Mouse (Mus musculus): ENCODE measurements around the gene Paf1. TPM values are rescaled to one million over a fixed set of nuclear protein-coding genes. Genes with fewer than 3 reads are reported as not detected.
"Not testable (repeated sequence)": the region's sequence is repeated elsewhere in the genome, so short reads cannot be mapped to it uniquely, and the experiment has no call there.

Paf1 gene
- total RNA-seq, 2 experiments from 2014 or later: 97.6 to 136 TPM

GRCm38 (mm10) chr7:28382347-28382951 is 10.3 kb upstream of the Paf1 start:
- no peak for ATAC-seq (replicated peaks; ENCODE audit: poor library complexity, severe bottlenecking)

DNA sequence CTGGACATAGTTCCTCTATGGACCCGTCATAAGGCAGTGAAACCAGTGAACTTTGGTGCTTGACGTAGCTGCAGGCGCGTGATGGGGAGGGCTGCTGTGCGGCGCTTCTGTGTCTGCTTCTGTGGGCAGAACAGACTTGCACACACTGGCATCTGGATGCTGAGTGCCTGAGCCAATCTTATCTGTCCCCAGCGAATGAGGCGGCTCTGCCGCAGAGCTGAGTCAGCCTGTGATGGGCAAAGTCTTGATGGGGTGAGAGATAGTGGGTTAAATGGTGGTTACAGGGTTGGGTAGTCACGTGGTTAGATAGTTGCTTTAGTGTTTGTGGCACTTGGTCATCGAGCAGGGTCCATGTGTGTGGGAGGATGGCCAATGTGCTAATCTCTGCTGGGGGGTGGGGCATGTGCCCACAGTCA is 9.8 kb upstream of the Paf1 start:
- peak; percentile 23 for ATAC-seq (replicated peaks; ENCODE audit: poor library complexity, severe bottlenecking)

- no peak for ATAC-seq (replicated peaks; ENCODE audit: poor library complexity, severe bottlenecking)
Measured at GRCm38 (mm10) chr7:28383606-28384005, 9.1 kb upstream of the Paf1 start.

- ATAC-seq (replicated peaks; ENCODE audit: poor library complexity, severe bottlenecking): no peak
Measured at GRCm38 (mm10) chr7:28384162-28384561, 8.6 kb upstream of the Paf1 start.

GRCm38 (mm10) chr7:28385196-28385595 is 7.6 kb upstream of the Paf1 start:
- ATAC-seq (replicated peaks; ENCODE audit: poor library complexity, severe bottlenecking): no peak

DNA sequence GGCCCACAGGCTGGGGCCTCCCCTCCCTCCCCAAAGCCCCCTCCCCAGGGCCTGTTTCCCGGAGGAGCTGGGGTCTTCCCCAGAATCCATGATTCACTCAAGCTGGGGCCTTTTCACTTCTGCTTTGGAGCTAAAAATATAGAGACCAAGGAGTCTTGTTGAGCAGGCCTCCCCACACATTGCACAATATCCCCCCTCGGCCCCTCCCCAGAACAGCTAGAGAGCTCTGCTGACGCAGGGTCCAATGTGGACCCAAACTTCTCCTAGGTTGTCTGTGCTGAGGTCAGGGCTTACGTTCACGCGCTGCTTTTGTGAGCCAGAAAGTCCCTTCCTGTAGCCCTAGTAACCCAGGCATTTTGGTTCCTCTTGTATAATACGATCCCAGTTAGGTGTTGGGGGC is 6.7 kb upstream of the Paf1 start:
- ATAC-seq (replicated peaks; ENCODE audit: poor library complexity, severe bottlenecking): peak; percentile 35

GRCm38 (mm10) chr7:28386462-28386861 is 6.3 kb upstream of the Paf1 start:
- peak; percentile 41 for ATAC-seq (replicated peaks; ENCODE audit: poor library complexity, severe bottlenecking)

DNA sequence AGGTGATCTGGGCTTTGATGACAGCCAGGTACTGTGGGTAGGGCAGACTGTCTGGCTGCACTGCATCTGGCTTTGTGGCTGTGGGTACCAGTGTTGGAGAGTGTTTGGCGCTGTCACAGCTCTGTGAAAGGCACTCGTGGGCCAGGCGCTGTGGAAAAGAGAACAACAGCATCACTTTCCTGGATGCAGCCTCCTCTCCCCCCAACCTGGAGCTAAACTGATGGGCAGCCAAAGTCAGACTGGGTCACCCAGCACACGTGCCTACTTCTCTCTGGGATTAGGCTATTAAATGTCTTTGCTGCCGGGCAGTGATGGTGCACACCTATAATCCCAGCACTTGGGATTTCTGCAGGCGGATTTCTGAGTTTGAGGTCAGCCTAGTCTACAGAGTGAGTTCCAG is 5.9 kb upstream of the Paf1 start:
- not testable (repeated sequence) for ATAC-seq (replicated peaks; ENCODE audit: poor library complexity, severe bottlenecking)

DNA sequence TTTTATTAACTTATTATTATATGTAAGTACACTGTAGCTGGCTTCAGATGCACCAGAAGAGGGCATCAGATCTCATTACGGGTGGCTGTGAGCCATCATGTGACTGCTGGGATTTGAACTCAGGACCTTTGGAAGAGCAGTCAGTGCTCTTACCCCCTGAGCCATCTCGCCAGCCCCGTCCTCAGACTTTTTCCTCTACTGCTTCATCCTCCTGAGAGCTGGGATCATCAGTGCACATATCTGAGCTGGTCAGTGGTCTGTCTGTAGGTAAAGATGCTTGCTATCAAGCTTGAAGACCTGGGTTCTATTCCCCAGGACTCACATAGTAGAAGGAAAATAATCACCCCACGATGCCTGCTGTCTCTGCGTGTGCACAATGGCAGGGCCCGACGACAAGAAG is 5.4 kb upstream of the Paf1 start:
- ATAC-seq (replicated peaks; ENCODE audit: poor library complexity, severe bottlenecking): not testable (repeated sequence)

- no peak for ATAC-seq (replicated peaks; ENCODE audit: poor library complexity, severe bottlenecking)
Measured at GRCm38 (mm10) chr7:28390331-28390730, 2.4 kb upstream of the Paf1 start.

DNA sequence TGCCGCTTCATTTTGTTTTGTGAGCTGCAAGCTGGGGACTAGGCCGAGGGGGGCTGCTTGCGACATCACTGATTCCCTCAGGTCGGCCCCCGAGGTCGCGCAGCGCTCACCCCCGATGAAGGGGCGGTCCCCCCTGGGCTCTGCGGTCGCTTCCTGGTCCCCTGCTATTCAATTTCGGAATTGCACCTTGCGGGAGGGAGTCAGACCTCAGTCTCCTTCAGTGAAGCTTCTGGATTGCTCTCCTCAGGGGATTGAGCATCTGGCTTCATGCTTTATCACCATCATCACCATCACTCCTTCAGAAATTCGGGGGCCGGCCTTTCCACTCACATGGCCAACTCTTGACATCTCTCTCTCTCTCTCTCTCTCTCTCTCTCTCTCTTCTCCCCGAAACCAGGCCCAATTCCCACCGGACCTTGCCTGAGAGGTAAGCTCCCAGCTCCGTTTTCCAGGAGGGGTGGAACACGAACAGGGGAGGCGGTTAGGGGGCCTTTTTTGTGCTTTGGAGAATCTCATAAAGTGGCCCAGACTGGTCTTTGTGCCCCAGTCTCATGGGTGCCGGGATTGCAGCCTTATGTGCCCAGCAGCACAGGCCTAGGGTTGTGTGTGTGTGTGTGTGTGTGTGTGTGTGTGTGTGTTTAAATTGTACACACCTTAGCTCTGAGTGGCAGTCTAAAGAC is 661 bp downstream of the Paf1 start:
- ATAC-seq (replicated peaks; ENCODE audit: poor library complexity, severe bottlenecking): peak; percentile 51

DNA sequence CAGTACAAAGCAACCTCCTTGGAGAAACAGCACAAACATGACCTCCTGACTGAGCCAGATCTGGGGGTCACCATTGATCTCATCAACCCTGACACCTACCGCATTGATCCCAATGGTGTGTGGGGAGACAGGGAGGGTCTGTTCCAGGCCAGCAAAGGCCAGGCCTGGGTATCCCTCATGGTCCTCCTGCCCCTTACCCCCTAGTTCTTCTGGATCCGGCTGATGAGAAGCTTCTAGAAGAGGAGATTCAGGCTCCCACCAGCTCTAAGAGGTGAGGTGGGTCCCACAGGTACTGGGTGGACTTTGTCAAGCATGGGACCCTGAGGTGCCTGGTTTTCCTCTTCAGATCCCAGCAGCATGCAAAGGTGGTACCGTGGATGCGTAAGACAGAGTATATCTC is 2.7 kb downstream of the Paf1 start:
- ATAC-seq (replicated peaks; ENCODE audit: poor library complexity, severe bottlenecking): no peak

- ATAC-seq (replicated peaks; ENCODE audit: poor library complexity, severe bottlenecking): no peak
Measured at GRCm38 (mm10) chr7:28398000-28398399, 5.2 kb downstream of the Paf1 start.

DNA sequence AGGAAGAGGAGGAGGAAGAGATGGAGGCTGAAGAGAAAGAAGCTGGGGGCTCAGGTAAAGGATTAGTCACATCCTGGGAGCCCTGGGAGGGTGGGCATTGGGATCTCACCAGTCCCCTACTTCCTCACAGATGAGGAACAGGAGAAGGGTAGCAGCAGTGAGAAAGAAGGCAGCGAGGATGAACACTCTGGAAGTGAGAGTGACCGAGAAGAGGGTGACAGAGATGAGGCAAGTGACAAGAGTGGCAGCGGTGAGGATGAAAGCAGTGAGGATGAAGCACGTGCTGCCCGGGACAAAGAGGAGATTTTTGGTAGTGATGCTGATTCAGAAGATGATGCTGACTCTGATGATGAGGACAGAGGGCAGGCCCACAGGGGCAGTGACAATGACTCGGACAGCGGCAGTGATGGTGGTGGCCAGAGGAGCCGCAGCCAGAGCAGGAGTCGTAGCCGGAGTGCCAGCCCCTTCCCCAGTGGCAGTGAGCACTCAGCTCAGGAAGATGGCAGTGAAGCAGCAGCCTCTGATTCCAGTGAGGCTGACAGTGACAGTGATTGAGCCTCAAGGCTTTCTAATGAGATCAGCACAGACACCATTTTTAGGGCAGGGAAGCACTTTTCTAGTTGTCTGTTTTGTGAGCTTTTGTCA is 6.1 kb downstream of the Paf1 start:
- no peak for ATAC-seq (replicated peaks; ENCODE audit: poor library complexity, severe bottlenecking)

- ATAC-seq (replicated peaks; ENCODE audit: poor library complexity, severe bottlenecking): peak; percentile 80
Measured at GRCm38 (mm10) chr7:28401030-28401429, 8.3 kb downstream of the Paf1 start.

GRCm38 (mm10) chr7:28401942-28402341 is 9.2 kb downstream of the Paf1 start:
- ATAC-seq (replicated peaks; ENCODE audit: poor library complexity, severe bottlenecking): peak; percentile 61

DNA sequence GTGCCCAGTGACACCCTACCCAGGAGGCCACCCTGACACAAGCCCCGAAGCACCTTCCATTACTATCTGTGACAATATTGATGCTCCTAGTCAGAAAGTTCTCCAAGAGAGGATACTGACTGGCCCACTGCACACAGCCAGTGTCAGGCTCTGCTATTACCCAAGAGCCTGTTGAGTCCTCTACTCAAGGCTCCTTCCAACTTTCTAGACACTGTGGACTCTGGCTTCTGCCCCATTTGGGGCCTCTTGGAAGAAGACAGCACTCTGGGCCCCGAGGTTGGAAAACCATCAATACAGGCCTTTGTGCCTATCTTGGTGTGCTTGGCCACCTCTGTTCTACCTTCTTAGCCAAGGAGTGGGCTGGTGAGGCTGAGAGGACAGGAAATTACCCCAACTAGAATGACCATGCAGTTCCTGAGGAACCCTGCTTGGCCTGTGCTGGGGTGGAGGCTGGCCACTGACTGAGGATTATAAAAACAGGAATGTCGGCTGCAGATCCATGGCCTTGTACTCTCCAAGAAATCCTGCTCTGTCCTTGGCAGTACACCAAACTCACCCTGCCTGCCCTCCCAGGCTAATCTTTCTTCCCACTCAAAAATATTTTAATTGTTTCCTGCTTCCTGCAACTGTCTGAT is 18.2 kb downstream of the Paf1 start:
- ATAC-seq (replicated peaks; ENCODE audit: poor library complexity, severe bottlenecking): no peak

DNA sequence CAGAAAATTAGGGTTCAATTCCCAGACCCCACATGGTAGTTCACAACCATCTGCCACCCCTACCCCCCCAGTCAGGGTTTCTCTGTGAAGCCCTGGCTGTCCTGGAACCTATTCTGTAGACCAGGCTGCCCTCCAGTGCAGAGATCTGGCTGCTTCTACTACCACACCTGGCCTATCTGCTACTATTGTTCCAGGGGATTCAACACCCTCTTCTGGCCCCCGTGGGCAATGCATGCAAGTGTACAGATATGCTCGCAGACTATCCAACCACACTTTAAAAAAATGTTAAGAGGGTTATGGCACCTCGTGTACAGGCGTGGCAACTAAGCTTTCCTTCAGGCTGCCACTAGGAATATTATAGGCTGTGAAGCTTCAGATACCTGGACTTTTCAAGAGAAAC is 20.1 kb downstream of the Paf1 start:
- no peak for ATAC-seq (replicated peaks; ENCODE audit: poor library complexity, severe bottlenecking)

DNA sequence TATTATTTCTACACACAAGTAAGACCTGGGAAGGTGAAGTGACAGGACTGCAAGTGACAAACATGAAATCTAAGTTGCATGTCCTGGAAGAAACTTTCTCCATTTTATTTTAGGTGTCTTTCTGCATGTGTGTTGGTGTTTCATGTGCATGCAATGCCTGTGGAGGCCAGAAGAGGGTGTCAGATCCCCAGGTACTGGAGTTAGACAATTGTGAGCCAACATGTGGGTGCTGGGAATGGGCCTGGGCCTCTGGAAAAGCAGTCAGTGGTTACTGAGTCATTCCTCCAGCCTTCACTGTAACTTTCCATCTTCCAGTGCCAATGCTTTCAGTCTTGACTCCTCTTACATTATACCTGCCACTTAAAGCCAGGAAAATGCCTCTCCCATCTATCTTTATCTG is 24.6 kb downstream of the Paf1 start:
- ATAC-seq (replicated peaks; ENCODE audit: poor library complexity, severe bottlenecking): no peak

- no peak for ATAC-seq (replicated peaks; ENCODE audit: poor library complexity, severe bottlenecking)
Measured at GRCm38 (mm10) chr7:28418096-28418670, 25.4 kb downstream of the Paf1 start.

- no peak for ATAC-seq (replicated peaks; ENCODE audit: poor library complexity, severe bottlenecking)
Measured at GRCm38 (mm10) chr7:28419416-28419815, 26.7 kb downstream of the Paf1 start.

All from granulocyte monocyte progenitor cell, adult 5-6 weeks (primary cell).